8 mouse cellular contexts compared by ENCODE assay signal in the genomic region with DNA sequence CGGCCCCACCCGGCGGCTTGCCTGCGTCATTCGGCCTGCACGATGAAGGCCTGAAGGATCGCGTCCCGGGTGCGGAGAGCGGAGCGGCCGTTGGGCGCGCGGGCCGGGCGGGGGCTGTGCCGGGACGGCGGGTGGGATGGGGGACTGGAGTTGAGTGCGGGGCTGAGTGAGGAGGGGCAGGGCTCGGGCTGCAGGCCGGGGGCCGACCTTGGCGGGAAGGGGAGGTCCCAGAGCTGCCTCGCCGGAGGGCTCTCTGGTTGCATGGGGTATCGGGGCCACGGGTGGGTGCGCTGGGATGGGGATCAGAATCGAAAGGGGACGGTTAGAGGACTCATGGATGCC. TPM values are rescaled to one million over a fixed set of nuclear protein-coding genes. Genes with fewer than 3 reads are reported as not detected.
A peak's percentile ranks its signal among the peaks of the same experiment; 100 is the strongest.
DNase-seq lines count a peak whose midpoint lies in the region; ATAC-seq and TF ChIP-seq lines count a peak whose summit lies in the region.

No protein-coding gene starts in this region.

- peak; percentile 47 for ATAC-seq in embryonic facial prominence, embryonic 11.5 days (replicated peaks; ENCODE audit: insufficient number of reproducible peaks, low FRiP score, low TSS enrichment, low read depth)
- peak; percentile 3 for ATAC-seq in inflammation-experienced regulatory T-cells, adult 6 months
- ATAC-seq in megakaryocyte-erythroid progenitor cell, adult 5-6 weeks (replicated peaks; ENCODE audit: low FRiP score, low TSS enrichment, poor library complexity, severe bottlenecking), result no peak

- H3K27me3 ChIP-seq in embryonic facial prominence, embryonic 11.5 days (ENCODE audit: control insufficient read depth, insufficient read depth, low read length), result no peaks in the 10 kb centered on the region
- H3K27me3 ChIP-seq in myocyte (ENCODE audit: control insufficient read depth, insufficient read depth, insufficient read length), result no peaks in the 10 kb centered on the region

- DNase-seq in lung, adult 2 months, result no peak
- no peak for DNase-seq in lung, postnatal 36 days
- no peak for DNase-seq in embryonic facial prominence, embryonic 11.5 days (ENCODE audit: low spot score)
- no peak for DNase-seq in thymus, postnatal 0 days (ENCODE audit: low spot score)
- no peak for DNase-seq in cerebellum, adult 18-20 months

- H3K36me3 ChIP-seq in embryonic facial prominence, embryonic 11.5 days (replicated peaks; ENCODE audit: control insufficient read depth, insufficient read depth, low read depth, low read length), result peaks cover 20% of the 10 kb centered on the region
- H3K36me3 ChIP-seq in myocyte (ENCODE audit: control insufficient read depth, insufficient read depth), result no peaks in the 10 kb centered on the region

- H3K79me2 ChIP-seq in myocyte (ENCODE audit: control insufficient read depth, insufficient read depth), result peaks cover 23% of the 10 kb centered on the region

- H3K9ac ChIP-seq in embryonic facial prominence, embryonic 11.5 days (replicated peaks; ENCODE audit: low read length), result peak overlapping the region; percentile 91

- H3ac ChIP-seq in myocyte (ENCODE audit: control insufficient read depth, insufficient read length), result peak overlapping the region; percentile 71

- peak overlapping the region; percentile 78 for H3K4me3 ChIP-seq in lung, adult 2 months (replicated peaks; ENCODE audit: extremely low read depth, low read depth, low read length)
- peak overlapping the region; percentile 93 for H3K4me3 ChIP-seq in embryonic facial prominence, embryonic 11.5 days (ENCODE audit: low read depth, low read length)
- H3K4me3 ChIP-seq in myocyte, result peak overlapping the region; percentile 53

- no peak for TF ChIP-seq POLR2A in lung, adult 2 months (IDR thresholded peaks at IDR 0.05; ENCODE audit: borderline replicate concordance, extremely low read depth, low read depth, low read length)
- TF ChIP-seq POLR2A in myocyte (IDR thresholded peaks at IDR 0.05; ENCODE audit: insufficient read length, low read depth), result no peak

- peak overlapping the region; percentile 92 for H3K27ac ChIP-seq in embryonic facial prominence, embryonic 11.5 days (replicated peaks; ENCODE audit: low read depth, low read length)

- peaks cover 14% of the 10 kb centered on the region for H3K4me1 ChIP-seq in lung, adult 2 months (ENCODE audit: control insufficient read depth, insufficient read depth, low read length)
- H3K4me1 ChIP-seq in embryonic facial prominence, embryonic 11.5 days (ENCODE audit: control insufficient read depth, insufficient read depth, low read length), result no peaks in the 10 kb centered on the region

- H3K4me2 ChIP-seq in embryonic facial prominence, embryonic 11.5 days (ENCODE audit: low read depth, low read length), result peak overlapping the region; percentile 71
- peak overlapping the region; percentile 98 for H3K4me2 ChIP-seq in myocyte (ENCODE audit: low read depth)

- TF ChIP-seq CTCF in lung, adult 2 months (IDR thresholded peaks at IDR 0.05; ENCODE audit: insufficient read depth, low read length), result no peak

- WGBS in lung, adult 2 months, result under 1% methylated on average over 30 of the region's 33 CpGs
- under 1% methylated on average over 32 of the region's 33 CpGs for WGBS in embryonic facial prominence, embryonic 11.5 days

- H3K9me3 ChIP-seq in embryonic facial prominence, embryonic 11.5 days (replicated peaks; ENCODE audit: control insufficient read depth, low read length), result no peaks in the 10 kb centered on the region

TF ChIP-seq in myocyte, 11 proteins besides CTCF, POLR2A, EP300 and RAD21:
- TF ChIP-seq SRF (IDR thresholded peaks at IDR 0.05; ENCODE audit: control insufficient read depth, insufficient read length, low read depth) (no peak), TCF3 (IDR thresholded peaks at IDR 0.05; ENCODE audit: insufficient read length, low read depth) (no peak), REST (IDR thresholded peaks at IDR 0.05; ENCODE audit: insufficient read depth, insufficient read length) (no peak), USF1 (IDR thresholded peaks at IDR 0.05; ENCODE audit: low read depth) (no peak), MAX (IDR thresholded peaks at IDR 0.05; ENCODE audit: low read depth) (no peak), POLR2AphosphoS2 (IDR thresholded peaks at IDR 0.05; ENCODE audit: insufficient read length, low read depth) (no peak), MYOG (IDR thresholded peaks at IDR 0.05; ENCODE audit: control insufficient read depth in 1 of 3, insufficient read depth in 1 of 3, insufficient read length in 2 of 3, low read depth in 2 of 3) (no peak), CEBPB (IDR thresholded peaks at IDR 0.05; ENCODE audit: insufficient read depth, poor library complexity, severe bottlenecking) (no peak), TCF12 (IDR thresholded peaks at IDR 0.05; ENCODE audit: insufficient read depth, poor library complexity, severe bottlenecking) (no peak), E2F4 (IDR thresholded peaks at IDR 0.05; ENCODE audit: insufficient read depth) (no peak), MYOD1 (IDR thresholded peaks at IDR 0.05; ENCODE audit: control insufficient read depth in 1 of 3, insufficient read length in 2 of 3, low read depth in 2 of 3) (no peak)
TF ChIP-seq in myocyte: peak in this region for 0.

RNA-seq across cellular contexts. Expression of gene Zfp574, which starts 5.0 kb away (rescaled TPM):
- polyA plus RNA-seq in lung, adult 2 months (2012; rRNA removed), result 46.8 and 48.4 TPM in 2 replicates
- 17.2 and 22.0 TPM in 2 replicates for polyA plus RNA-seq in embryonic facial prominence, embryonic 11.5 days (2014; fragmentation: Nextera tagmentation; extraction: Ambion mirVana)
- 10 to 100 TPM in 2 of 3 experiments, 1 to 10 TPM in 1; 8.9 to 11.3 (median 11.3) TPM for polyA plus RNA-seq in inflammation-experienced regulatory T-cells, adult 6 months (2017; shearing (Covaris generic))
- 10.8 TPM for polyA plus RNA-seq in myocyte (2012; fragmentation: generic; extraction: Trizol)
- polyA plus RNA-seq in thymus, postnatal 0 days (2015; fragmentation: Nextera tagmentation; extraction: Ambion mirVana), result 18.1 and 20.8 TPM in 2 replicates
- 12.0 and 18.6 TPM in 2 replicates for total RNA-seq in megakaryocyte-erythroid progenitor cell, adult 5-6 weeks (2014; fragmentation: Nextera tagmentation)
- 3.7 and 6.9 TPM in 2 replicates for total RNA-seq in megakaryocyte-erythroid progenitor cell, adult 5-6 weeks (2017)

RNA-seq across cellular contexts. Expression of gene Grik5, which starts 5.2 kb away (rescaled TPM):
- polyA plus RNA-seq in lung, adult 2 months (2012; rRNA removed), result 28.5 and 31.1 TPM in 2 replicates
- 5.7 and 7.5 TPM in 2 replicates for polyA plus RNA-seq in embryonic facial prominence, embryonic 11.5 days (2014; fragmentation: Nextera tagmentation; extraction: Ambion mirVana)
- 1 to 10 TPM; 3.1 to 4.9 (median 3.2) TPM for polyA plus RNA-seq in inflammation-experienced regulatory T-cells, adult 6 months (2017; shearing (Covaris generic))
- polyA plus RNA-seq in myocyte (2012; fragmentation: generic; extraction: Trizol), result 14.7 TPM
- 0.80 and 1.2 TPM in 2 replicates for polyA plus RNA-seq in thymus, postnatal 0 days (2015; fragmentation: Nextera tagmentation; extraction: Ambion mirVana)
- total RNA-seq in megakaryocyte-erythroid progenitor cell, adult 5-6 weeks (2014; fragmentation: Nextera tagmentation), result 20.9 and 31.7 TPM in 2 replicates
- 0.23 and 6.4 TPM in 2 replicates for total RNA-seq in megakaryocyte-erythroid progenitor cell, adult 5-6 weeks (2017)
